12 mouse cellular contexts compared by ENCODE assay signal in the genomic region with DNA sequence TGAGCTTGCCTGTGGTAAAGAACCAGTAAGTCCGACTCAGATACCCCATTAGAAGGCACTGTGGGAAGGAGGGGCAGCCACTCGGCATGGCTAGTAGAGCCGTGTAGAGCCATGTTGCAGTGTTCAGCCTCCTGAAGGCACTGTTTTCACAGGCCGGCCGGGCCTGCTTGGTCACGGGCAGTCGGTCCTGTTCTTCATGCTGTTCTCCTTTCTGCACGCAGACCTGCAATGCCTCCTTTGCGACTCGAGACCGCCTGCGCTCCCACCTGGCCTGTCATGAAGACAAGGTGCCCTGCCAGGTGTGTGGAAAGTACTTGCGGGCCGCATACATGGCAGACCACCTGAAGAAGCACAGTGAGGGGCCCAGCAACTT.
"Had no signal": no experiment of that assay in that cellular context is flagged by ENCODE, and none has a peak within 500 bp of the region (broad histone marks: within the 10 kb centered on the region; RNA-seq: fewer than 3 reads in every experiment).

No protein-coding gene starts in this region.

- ATAC-seq: inflammation-experienced regulatory T-cells, adult 6 months; intestine, postnatal 0 days had no signal

- H3K27me3 ChIP-seq: limb, embryonic 12.5 days; neural tube, embryonic 13.5 days; stomach, embryonic 15.5 days had no signal

- H3K9me3 ChIP-seq: limb, embryonic 12.5 days; midbrain, embryonic 10.5 days; neural tube, embryonic 13.5 days; stomach, embryonic 15.5 days had no signal

- DNase-seq: kidney, adult 9 months; kidney, postnatal 36 days; lung, adult 18-20 months; midbrain, embryonic 14.5 days; right cerebral cortex, postnatal 14 days had no signal

- H3K27ac ChIP-seq: kidney, postnatal 0 days; limb, embryonic 12.5 days; midbrain, embryonic 10.5 days; neural tube, embryonic 13.5 days; stomach, embryonic 15.5 days had no signal

- H3K4me3 ChIP-seq: limb, embryonic 12.5 days; midbrain, embryonic 10.5 days; neural tube, embryonic 13.5 days; stomach, embryonic 15.5 days had no signal
